Mouse (Mus musculus) forelimb bud, embryonic 11.5 days (tissue): ENCODE data around the gene Gzmf.
"Not testable (repeated sequence)": the region's sequence is repeated elsewhere in the genome, so short reads cannot be mapped to it uniquely, and the experiment has no call there.

Experiments used
- DNase-seq: peaks from one replicate; pipeline ENCODE4 v3.0.0-alpha.2; 2012; ENCODE audit warnings: low read depth, low spot score

Gene Gzmf

DNA sequence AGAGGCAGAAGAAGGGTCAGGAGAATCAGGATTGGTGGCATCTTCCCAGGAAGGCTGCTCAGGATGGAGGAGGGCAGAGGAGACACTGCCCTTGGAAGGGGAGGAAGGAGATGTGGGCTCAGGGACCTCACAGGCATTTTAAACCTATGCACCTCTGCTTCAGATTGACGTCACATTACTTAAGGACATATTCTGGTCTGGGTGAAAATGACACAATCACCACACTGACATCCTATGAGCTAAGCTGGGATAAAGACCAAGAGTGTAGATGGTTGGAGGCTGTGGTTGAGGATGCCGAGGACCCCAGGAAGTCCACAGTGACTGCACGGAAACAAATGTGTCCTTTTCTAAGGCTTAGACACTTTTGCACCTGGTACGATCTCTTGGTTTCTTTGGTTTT lies at the start of gene Gzmf:
Gene Gzmf, minus strand, starts transcription at position 101 of the 400 bp plus-strand sequence.
- no peak for DNase-seq

- DNase-seq: no peak
These were observed 29.2 kb upstream of the Gzmf start for GRCm38 (mm10) chr14:56240409-56240808.

DNA sequence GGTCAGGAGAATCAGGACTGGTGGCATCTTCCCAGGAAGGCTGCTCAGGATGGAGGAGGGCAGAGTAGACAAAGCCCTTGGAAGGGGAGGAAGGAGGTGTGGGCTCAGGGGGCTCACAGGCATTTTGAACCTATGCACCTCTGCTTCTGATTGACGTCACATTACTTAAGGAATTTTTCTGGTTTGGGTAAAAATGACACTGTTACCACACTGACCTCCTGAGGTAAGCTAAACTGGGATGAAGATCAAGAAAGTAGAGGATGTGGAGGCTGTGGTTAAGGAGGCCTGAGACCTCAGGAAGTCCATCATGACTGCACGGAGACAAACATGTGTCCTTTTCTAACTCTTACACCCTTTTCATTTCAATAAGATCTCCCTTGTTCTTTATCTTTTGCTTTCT lies 23.3 kb upstream of the Gzmf start, which contains the start of gene Gzmc:
Gene Gzmc, minus strand, starts transcription at position 101 of the 400 bp plus-strand sequence.
- no peak for DNase-seq

DNA sequence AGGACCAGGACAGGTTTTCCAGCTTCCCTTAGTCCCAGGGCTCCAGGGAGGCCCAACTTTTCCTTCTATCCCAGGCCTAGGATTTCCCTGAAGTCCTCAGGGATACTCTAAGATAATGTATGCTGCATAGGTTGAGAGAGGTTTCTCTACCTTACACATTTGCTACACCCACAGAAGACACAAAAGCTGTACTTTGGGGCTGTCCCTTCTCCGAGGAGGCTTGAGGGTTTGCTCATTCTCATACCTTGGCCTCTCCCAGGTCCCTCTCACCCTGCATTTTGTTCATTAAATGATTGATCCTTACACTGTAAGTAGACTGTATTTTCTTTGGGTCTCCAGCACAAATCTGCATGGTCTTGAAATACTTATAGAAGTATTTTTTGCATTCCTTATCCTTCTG lies 5.6 kb downstream of the Gzmf start:
- no peak for DNase-seq

DNA sequence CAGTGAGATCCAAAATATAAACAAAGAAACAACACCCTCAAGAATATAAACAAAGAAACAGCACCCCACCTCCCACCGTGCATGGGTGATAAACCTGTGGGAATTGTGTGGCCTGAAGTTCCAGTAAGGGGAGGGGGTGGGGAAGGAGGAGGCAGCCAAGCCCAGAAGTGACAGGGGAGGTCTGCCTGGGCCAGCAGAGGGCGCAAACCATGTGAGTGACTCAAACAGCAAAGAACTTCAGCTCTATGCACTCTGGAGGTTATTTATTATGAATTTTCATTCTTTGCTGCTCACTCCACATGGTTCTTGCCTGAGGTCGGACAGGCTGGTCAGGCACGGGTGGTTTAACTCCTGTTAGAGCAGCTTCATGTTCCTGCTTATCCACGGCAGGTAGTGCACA lies 6.2 kb downstream of the Gzmf start:
- peak; percentile 38 for DNase-seq

DNA sequence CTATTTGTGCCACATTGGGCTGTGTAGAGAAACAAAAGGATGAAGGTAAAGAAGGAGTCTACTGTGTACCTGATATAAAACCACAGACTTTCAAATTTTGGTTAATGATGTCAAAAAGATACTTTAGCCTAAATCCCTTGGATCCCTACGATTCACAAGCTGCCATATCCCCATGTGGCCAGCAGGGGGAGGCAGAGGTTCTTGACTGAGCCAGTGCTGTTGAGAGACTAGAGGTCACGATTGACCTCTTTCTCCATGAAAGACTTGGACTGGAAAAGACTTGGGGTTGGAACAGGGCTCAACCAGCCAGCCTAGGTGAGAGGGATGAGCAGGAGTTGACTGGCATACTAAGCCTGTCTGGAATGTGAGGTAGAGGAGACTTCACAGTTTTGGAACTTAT lies 7.2 kb downstream of the Gzmf start:
- DNase-seq: peak; percentile 57

DNA sequence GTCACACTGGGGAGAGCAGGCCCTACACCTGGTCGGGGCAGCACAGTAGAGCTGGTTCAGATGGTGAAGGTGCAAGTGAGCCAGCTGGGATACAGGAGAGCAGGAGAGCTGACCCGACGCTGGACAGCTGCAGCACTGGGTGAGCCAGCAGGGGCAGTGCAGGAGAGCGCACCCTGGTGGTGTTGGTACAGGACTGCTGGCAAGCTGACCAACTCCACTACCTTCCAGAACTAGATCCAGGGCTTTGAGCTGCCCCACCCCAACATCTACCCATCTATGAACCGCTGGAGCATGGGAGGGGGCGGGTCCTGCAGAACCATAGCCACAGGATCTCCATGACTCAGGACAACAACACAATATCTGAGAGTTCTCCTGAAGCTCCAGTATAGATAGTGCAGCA lies 24.3 kb downstream of the Gzmf start:
- no peak for DNase-seq

DNA sequence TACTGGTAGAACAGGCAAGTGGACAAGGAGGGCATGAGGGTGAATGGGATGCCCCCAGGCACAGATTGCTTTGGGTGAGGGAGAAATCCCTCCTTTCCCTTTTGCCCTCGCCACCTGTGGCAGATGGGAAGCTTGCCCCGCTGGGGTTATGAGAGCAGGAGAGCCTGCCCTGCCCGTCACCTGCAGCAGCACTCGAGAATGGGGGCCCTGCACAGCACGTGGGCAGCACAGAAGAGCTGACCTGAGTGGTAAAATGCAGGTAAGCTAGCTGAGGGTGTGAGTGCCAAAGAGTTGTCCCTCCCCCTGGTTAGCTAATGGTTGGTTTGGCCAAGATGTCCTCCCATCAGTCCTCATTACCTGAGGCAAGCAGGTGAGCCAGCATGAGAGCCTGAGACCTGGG lies 24.7 kb downstream of the Gzmf start:
- no peak for DNase-seq

DNA sequence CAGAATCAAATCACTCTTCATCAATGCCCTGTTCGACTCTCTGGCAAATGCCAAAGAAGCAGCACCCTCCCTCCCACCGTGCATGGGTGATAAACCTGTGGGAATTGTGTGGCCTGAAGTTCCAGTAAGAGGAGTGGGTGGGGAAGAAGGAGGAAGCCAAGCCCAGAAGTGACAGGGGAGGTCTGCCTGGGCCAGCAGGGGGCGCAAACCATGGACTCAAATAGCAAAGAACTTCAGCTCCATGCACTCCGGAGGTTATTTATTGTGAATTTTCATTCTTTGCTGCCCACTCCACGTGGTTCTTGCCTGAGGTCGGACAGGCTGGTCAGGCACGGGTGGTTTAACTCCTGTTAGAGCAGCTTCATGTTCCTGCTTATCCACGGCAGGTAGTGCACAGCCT lies 33.6 kb downstream of the Gzmf start:
- DNase-seq: peak; percentile 28

DNA sequence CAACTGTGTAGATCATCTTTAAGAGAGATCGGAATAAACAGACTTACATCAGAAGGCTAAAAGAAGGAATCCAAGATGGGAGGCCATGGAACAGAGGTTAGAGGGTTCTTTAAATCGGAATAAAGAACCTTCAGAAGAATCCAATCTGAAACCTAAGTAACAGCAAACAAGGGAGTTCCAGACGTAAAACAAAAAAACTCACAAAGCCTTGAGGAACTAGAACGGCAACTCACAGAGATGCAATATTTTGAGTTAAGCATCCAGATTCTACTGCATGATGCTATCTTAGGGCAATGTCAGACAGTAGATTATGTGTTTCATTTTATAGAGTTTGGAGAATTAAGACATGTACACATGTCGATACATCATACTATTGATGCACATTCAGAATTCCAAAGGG lies 36.7 kb downstream of the Gzmf start, which contains the start of gene Gzmn:
Gene Gzmn, minus strand, starts transcription at position 101 of the 400 bp plus-strand sequence.
- DNase-seq: no peak

DNA sequence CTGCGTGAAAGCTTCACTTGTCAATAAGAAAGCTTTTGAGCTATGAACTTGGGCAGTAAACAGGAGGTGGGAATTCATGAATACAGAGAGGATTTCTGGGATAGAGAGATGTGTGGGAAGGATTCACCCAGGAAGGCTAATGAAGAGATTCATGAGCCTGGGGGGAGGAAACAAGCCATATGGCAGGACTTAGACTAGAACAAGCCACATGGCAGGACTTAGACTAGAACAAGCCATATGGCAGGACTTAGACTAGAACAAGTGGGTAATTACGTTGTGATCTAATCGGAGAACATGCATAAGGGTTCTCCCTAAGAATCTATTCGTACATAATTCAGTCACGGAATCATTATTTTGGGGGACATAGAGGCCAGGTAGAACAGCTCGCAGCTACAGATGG lies 37.8 kb downstream of the Gzmf start:
- no peak for DNase-seq

DNA sequence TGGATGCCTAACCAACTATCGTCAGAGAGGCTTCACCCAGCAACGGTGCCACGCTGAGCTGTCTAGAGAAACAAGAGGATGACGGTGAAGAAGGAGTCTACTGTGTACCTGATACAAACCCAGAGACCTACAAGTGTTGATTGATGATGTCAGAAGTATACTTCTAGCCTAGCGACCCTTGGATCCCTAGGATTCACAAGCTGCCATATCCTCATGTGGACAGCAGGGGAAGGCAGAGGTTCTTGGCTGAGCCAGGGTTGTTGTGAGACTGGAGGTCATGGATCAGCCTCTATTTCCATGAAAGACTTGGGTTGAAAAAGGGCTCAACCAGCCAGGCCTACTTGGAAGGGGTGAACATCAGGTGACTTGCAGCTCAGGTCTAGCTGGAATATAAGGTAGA lies 38.5 kb downstream of the Gzmf start:
- DNase-seq: no peak

GRCm38 (mm10) chr14:56168009-56168408 lies 43.2 kb downstream of the Gzmf start:
- no peak for DNase-seq

DNA sequence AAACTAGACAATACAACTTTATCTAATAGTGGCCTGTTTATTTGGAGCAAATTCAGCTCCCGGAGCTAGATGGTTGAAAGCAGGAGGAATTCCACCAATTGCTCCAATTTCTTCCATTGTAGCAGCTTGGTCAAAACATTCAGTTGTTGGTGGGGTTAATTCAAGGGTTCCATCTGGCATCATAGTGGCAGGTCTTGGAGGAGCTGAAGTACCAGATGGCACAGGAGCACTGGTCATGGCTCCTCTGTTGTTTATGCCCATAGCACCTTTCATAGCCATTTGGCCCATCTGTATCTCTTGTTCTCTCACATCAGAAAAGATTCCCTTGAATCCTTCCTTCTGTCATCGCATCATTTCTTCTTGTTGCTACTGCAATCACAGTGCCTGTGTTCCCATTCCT lies 49.1 kb downstream of the Gzmf start:
- DNase-seq: no peak

GRCm38 (mm10) chr14:56159479-56159878 lies 51.7 kb downstream of the Gzmf start, which contains the start of gene Gzmg:
Gene Gzmg, minus strand, starts transcription at chr14:56159579.
- not testable (repeated sequence) for DNase-seq

DNA sequence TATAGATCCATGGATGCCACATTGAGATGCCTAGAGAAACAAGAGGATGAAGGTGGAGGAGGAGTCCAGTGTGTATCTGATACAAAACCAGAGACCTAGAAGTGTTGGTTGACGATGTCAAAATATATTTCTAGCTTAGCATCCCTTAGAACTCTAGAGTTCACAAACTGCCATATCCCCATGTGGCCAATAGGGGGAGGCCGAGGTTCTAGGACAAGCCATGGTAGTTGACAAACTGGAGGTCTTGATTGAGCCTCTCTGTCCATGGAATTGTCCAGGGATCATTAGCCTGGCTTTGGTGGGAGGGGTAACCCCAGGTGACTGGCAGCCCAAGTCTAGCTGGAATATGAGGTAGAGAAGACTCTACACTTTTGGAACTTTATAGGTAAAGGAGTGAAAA lies 55.9 kb downstream of the Gzmf start:
- DNase-seq: no peak
